Mouse (Mus musculus) CH12.LX (cell line): Measurements from ENCODE around the gene Hnrnpul1. TPM values are rescaled to one million over a fixed set of nuclear protein-coding genes. Genes with fewer than 3 reads are reported as not detected.

Source experiments
- DNase-seq: peaks from one replicate; pipeline ENCODE4 v3.0.0-alpha.2; 2013; ENCODE audit errors: extremely low read depth
- H3K27ac ChIP-seq: 2 replicates; pipeline ENCODE4 v1.5.1; 2012; ENCODE audit warnings: low read depth, mild to moderate bottlenecking, control low read depth, moderate library complexity; ENCODE audit not compliant: insufficient read depth
- H3K27me3 ChIP-seq: replicated peaks from 2 replicates; pipeline ENCODE3; 2012; ENCODE audit warnings: inconsistent platforms
- H3K36me3 ChIP-seq, 2 experiments: replicated peaks in 1 of 2; 2 replicates each; pipeline versions ENCODE3 to v1.6.1; 2012; ENCODE audit warnings: inconsistent platforms in 1 of 2, low read length in 1 of 2, mild to moderate bottlenecking in 1 of 2, mixed read lengths in 1 of 2, moderate library complexity in 1 of 2; ENCODE audit not compliant: control insufficient read depth in 1 of 2, insufficient read depth in 1 of 2
- H3K4me1 ChIP-seq, 2 experiments: 2 replicates each; pipeline ENCODE4 v1.6.1; 2012; ENCODE audit warnings: inconsistent platforms in 1 of 2, moderate library complexity in 1 of 2; ENCODE audit not compliant: insufficient read depth in 2 of 2, control insufficient read depth in 1 of 2
- H3K4me2 ChIP-seq: 2 replicates; pipeline ENCODE4 v1.6.1; 2012; ENCODE audit warnings: low read depth, mild to moderate bottlenecking, control low read depth; ENCODE audit not compliant: poor library complexity, insufficient read depth, severe bottlenecking
- H3K4me3 ChIP-seq, 3 experiments: fragments of 150-350 bp in 1 of 3; sonication (generic) in 1 of 3; replicated peaks in 1 of 3; 2 replicates each; pipeline versions ENCODE3 to v1.5.1; 2011 to 2012; ENCODE audit warnings: low read depth in 2 of 3, low read length in 2 of 3, mild to moderate bottlenecking in 2 of 3, moderate library complexity in 2 of 3, control low read depth in 1 of 3, improper control_type of control experiment in 1 of 3, inconsistent platforms in 1 of 3, mixed read lengths in 1 of 3; ENCODE audit not compliant: poor library complexity in 1 of 3
- H3K79me2 ChIP-seq: replicated peaks from 2 replicates; pipeline ENCODE4 v1.6.1; 2012; ENCODE audit warnings: mild to moderate bottlenecking, moderate library complexity; ENCODE audit not compliant: control insufficient read depth, poor library complexity, insufficient read depth, severe bottlenecking; ENCODE audit errors: extremely low read depth
- H3K9ac ChIP-seq: 2 replicates; pipeline ENCODE4 v1.6.1; 2012; ENCODE audit warnings: low read depth, mild to moderate bottlenecking, control low read depth, moderate library complexity; ENCODE audit not compliant: insufficient read depth
- H3K9me3 ChIP-seq: replicated peaks from 2 replicates; pipeline ENCODE3; 2012; ENCODE audit warnings: low read length, inconsistent platforms, mixed read lengths
- BHLHE40 ChIP-seq: IDR thresholded peaks from 2 replicates; pipeline ENCODE4 v1.6.1; 2011; ENCODE audit warnings: mild to moderate bottlenecking, low read depth, low read length, improper control_type of control experiment
- CHD2 ChIP-seq: IDR thresholded peaks from 2 replicates; pipeline ENCODE4 v1.6.1; 2011; ENCODE audit warnings: low read length, improper control_type of control experiment
- CTCF ChIP-seq, 2 experiments: IDR thresholded peaks in 1 of 2; conservative IDR thresholded peaks in 1 of 2; 2 replicates each; pipeline ENCODE4 v1.5.1; 2011 to 2012; ENCODE audit warnings: low read depth in 2 of 2, low read length in 2 of 2, improper control_type of control experiment in 1 of 2, inconsistent platforms in 1 of 2, mild to moderate bottlenecking in 1 of 2, moderate library complexity in 1 of 2
- E2F4 ChIP-seq: IDR thresholded peaks from 2 replicates; pipeline ENCODE4 v1.6.1; 2011; ENCODE audit warnings: low read depth, low read length, improper control_type of control experiment; ENCODE audit not compliant: insufficient replicate concordance
- ELF1 ChIP-seq: IDR thresholded peaks from 2 replicates; pipeline ENCODE4 v1.6.1; 2014; ENCODE audit warnings: low read depth, mild to moderate bottlenecking, inconsistent platforms, low read length, improper control_type of control experiment
- EP300 ChIP-seq: IDR thresholded peaks from 2 replicates; pipeline ENCODE4 v1.6.1; 2011; ENCODE audit warnings: low read length, improper control_type of control experiment
- IRF4 ChIP-seq: IDR thresholded peaks from 2 replicates; pipeline ENCODE4 v1.6.1; 2014; ENCODE audit warnings: low read depth, mild to moderate bottlenecking, inconsistent platforms, low read length, improper control_type of control experiment
- JUN ChIP-seq: IDR thresholded peaks from 2 replicates; pipeline ENCODE4 v1.6.1; 2011; ENCODE audit warnings: low read depth, mild to moderate bottlenecking, low read length, improper control_type of control experiment, moderate library complexity; ENCODE audit not compliant: insufficient read depth
- MAX ChIP-seq: IDR thresholded peaks from 2 replicates; pipeline ENCODE4 v1.6.1; 2011; ENCODE audit warnings: low read length, improper control_type of control experiment
- MXI1 ChIP-seq: IDR thresholded peaks from 2 replicates; pipeline ENCODE4 v1.6.1; 2011; ENCODE audit warnings: mild to moderate bottlenecking, low read depth, low read length, improper control_type of control experiment
- MYC ChIP-seq: IDR thresholded peaks from 2 replicates; pipeline ENCODE4 v1.6.1; 2011; ENCODE audit warnings: low read depth, mild to moderate bottlenecking, improper control_type of control experiment, low read length
- NELFE ChIP-seq: IDR thresholded peaks from 2 replicates; pipeline ENCODE4 v1.6.1; 2011; ENCODE audit warnings: low read depth, low read length, improper control_type of control experiment
- NRF1 ChIP-seq: IDR thresholded peaks from 2 replicates; pipeline ENCODE4 v1.6.1; 2014; ENCODE audit warnings: low read depth, mild to moderate bottlenecking, inconsistent platforms, low read length, improper control_type of control experiment, moderate library complexity
- POLR2A ChIP-seq: IDR thresholded peaks from 2 replicates; pipeline ENCODE4 v1.6.1; 2011; ENCODE audit warnings: low read depth, mild to moderate bottlenecking, improper control_type of control experiment, low read length
- POLR2AphosphoS2 ChIP-seq: IDR thresholded peaks from 2 replicates; pipeline ENCODE4 v1.6.1; 2011; ENCODE audit warnings: low read depth, low read length, improper control_type of control experiment
- RCOR1 ChIP-seq: conservative IDR thresholded peaks from 2 replicates; pipeline ENCODE4 v1.6.1; 2012; ENCODE audit warnings: low read depth, mild to moderate bottlenecking, inconsistent platforms, low read length, improper control_type of control experiment
- SIN3A ChIP-seq: IDR thresholded peaks from 2 replicates; pipeline ENCODE4 v1.6.1; 2012; ENCODE audit warnings: low read length, improper control_type of control experiment, inconsistent platforms
- SMC3 ChIP-seq: IDR thresholded peaks from 2 replicates; pipeline ENCODE4 v1.6.1; 2011; ENCODE audit warnings: low read depth, low read length, improper control_type of control experiment
- TBP ChIP-seq: conservative IDR thresholded peaks from 2 replicates; pipeline ENCODE4 v1.6.1; 2011; ENCODE audit warnings: low read depth, low read length, improper control_type of control experiment
- TCF12 ChIP-seq: IDR thresholded peaks from 2 replicates; pipeline ENCODE4 v1.6.1; 2014; ENCODE audit warnings: low read depth, mild to moderate bottlenecking, inconsistent platforms, low read length, improper control_type of control experiment
- USF1 ChIP-seq: IDR thresholded peaks from 2 replicates; pipeline ENCODE4 v1.6.1; 2014; ENCODE audit warnings: low read depth, mild to moderate bottlenecking, inconsistent platforms, low read length, improper control_type of control experiment
- USF2 ChIP-seq: conservative IDR thresholded peaks from 2 replicates; pipeline ENCODE4 v1.6.1; 2011; ENCODE audit warnings: low read depth, low read length, improper control_type of control experiment
- ZKSCAN1 ChIP-seq: IDR thresholded peaks from 2 replicates; pipeline ENCODE4 v1.6.1; 2012; ENCODE audit warnings: low read depth, inconsistent platforms, low read length, improper control_type of control experiment, borderline replicate concordance
- dilution Hi-C: fragments of 300-500 bp; cut with MboI; formaldehyde crosslinking; loops from 2 replicates; pipeline ENCODE4 v1.14.3; 2020; ENCODE audit warnings: low sequenced_read_pairs; ENCODE audit not compliant: extremely low pct_unique_long_range_greater_than_20kb, extremely low pct_ligation_motif_present
- in situ Hi-C: fragments of 300-500 bp; cut with MboI; formaldehyde crosslinking; loops from 3 replicates; pipeline ENCODE4 v1.14.3; 2019; ENCODE audit warnings: low sequenced_read_pairs, low pct_ligation_motif_present, low pct_unique_long_range_greater_than_20kb, mixed read lengths
- polyA plus RNA-seq: library from polyadenylated mRNA; unstranded; fragments of >175 nt; gene quantifications from 2 replicates; pipeline ENCODE4 v1.2.1, GENCODE M21; 2012; ENCODE audit warnings: low read depth; ENCODE audit not compliant: insufficient read length
- total RNA-seq, 2 experiments: library from RNA; depleted of rRNA; stranded (reverse); fragments of 300-350 nt in 1 of 2; fragments of >200 nt in 1 of 2; gene quantifications; 2 replicates each; pipeline ENCODE4 v1.2.3; 2012 to 2014

Gene Hnrnpul1
- total and polyA plus RNA-seq, 3 experiments: 52.6 to 188 (median 72.2) TPM

DNA sequence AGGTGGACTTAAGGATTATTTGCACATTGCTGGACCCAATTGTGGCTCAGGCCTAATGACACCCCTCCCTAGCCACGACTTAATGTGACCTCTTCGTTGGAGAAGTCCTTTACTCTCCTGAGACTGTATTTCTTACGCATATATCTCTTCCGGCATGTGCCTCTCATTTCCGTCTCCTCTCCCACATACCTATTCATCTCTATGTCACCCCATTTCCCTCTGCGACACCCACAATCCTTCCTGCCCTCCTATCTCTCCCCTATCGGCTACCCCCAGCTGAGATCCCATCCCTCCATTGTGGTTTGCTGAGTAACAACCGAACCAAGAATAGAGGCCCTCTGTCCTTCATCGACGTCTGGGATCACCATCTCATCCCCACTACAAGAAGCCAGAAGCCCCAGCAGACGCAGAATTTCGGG lies 64.9 kb downstream of the Hnrnpul1 start:
- peaks cover 10 to 29% of the 10 kb centered on the region in 2 experiments for H3K4me1 ChIP-seq
- H3K9ac ChIP-seq: peak overlapping the region; percentile 27
- H3K4me3 ChIP-seq: peak overlapping the region; percentile 31 to 83 (median 73)
- no peaks in the 10 kb centered on the region for H3K27me3 ChIP-seq
- in situ Hi-C loops: no loop called here
- peaks cover 25% of the 10 kb centered on the region for H3K79me2 ChIP-seq
- H3K36me3 ChIP-seq: peaks cover 22 to 56% of the 10 kb centered on the region in 2 experiments
- no peak for DNase-seq
- dilution Hi-C loops: no loop called here
- H3K4me2 ChIP-seq: peak overlapping the region; percentile 55
- peak overlapping the region; percentile 64 for H3K27ac ChIP-seq
- H3K9me3 ChIP-seq: no peaks in the 10 kb centered on the region
- TF ChIP-seq IRF4 (peak; percentile 61; the same call in 1 of the 2 replicates), BHLHE40 (peak; percentile 49; the same call in 1 of the 2 replicates), TBP (0 out of 2 replicates have a peak, but pooled peaks have one; percentile 5), MAX (peak; percentile 77; the same call in 1 of the 2 replicates), POLR2A (no peak), CTCF (conservative IDR thresholded peaks at IDR 0.05 in 1 of 2, IDR thresholded peaks at IDR 0.05 in 1 of 2; ENCODE audit: low read depth in 2 of 2, low read length in 2 of 2) (no peak), MXI1 (no peak), RCOR1 (no peak), SIN3A (0 out of 2 replicates have a peak, but pooled peaks have one; percentile 21), NELFE (no peak), USF2 (no peak), E2F4 (no peak), SMC3 (no peak), TCF12 (no peak), ELF1 (no peak; the same call in 1 of the 2 replicates), POLR2AphosphoS2 (no peak), USF1 (no peak), JUN (no peak), EP300 (peak; percentile 32; the same call in 1 of the 2 replicates), MYC (no peak; the same call in 1 of the 2 replicates), NRF1 (0 out of 2 replicates have a peak, but pooled peaks have one; percentile 3), ZKSCAN1 (no peak), CHD2 (no peak)
- TF ChIP-seq, all 38 proteins: peak for 7
